Mouse (Mus musculus) right cerebral cortex, adult 18-20 months (tissue): Measurements from ENCODE around the gene App.

ENCODE experiments used
- DNase-seq: peaks from one replicate; pipeline ENCODE4 v3.0.0; 2022; ENCODE audit warnings: mixed read lengths

Gene App

DNA sequence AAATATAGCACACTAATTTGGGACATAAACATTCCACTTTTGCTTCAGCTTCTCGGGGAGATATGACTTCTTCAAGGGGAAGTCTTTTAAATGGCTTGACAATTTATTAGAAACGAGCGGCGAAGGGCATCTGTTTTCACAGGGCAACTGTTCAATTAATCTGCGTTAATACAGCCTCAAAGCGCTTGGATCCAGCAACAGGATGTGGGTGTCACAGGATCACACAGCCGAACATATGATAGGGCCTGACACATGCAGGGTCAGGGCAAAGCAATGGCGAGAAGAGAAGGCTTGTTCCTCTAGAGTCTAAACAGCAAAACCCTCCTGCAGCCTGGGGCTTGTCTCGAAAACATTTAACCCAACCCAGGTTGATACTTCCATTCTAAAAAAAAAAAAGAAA, 22.7 kb downstream of the App start:
- no peak for DNase-seq

DNA sequence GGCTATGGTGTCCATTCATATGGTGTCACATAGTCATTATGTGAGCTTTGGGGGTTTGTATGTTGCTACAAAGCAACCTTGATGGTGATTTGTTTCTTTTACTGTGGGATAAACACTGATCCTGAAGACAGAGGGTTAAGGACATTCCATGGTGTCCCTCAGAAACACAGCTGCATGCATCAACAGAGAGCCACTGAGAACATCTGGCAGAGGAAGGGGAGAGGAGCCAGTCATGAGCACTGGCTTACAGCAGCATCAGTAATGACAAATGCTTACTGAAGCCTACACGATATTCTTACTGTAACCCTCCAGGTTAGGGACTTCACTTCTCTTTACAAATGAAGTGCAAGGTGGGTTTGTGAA, 24.1 kb downstream of the App start:
- no peak for DNase-seq

DNA sequence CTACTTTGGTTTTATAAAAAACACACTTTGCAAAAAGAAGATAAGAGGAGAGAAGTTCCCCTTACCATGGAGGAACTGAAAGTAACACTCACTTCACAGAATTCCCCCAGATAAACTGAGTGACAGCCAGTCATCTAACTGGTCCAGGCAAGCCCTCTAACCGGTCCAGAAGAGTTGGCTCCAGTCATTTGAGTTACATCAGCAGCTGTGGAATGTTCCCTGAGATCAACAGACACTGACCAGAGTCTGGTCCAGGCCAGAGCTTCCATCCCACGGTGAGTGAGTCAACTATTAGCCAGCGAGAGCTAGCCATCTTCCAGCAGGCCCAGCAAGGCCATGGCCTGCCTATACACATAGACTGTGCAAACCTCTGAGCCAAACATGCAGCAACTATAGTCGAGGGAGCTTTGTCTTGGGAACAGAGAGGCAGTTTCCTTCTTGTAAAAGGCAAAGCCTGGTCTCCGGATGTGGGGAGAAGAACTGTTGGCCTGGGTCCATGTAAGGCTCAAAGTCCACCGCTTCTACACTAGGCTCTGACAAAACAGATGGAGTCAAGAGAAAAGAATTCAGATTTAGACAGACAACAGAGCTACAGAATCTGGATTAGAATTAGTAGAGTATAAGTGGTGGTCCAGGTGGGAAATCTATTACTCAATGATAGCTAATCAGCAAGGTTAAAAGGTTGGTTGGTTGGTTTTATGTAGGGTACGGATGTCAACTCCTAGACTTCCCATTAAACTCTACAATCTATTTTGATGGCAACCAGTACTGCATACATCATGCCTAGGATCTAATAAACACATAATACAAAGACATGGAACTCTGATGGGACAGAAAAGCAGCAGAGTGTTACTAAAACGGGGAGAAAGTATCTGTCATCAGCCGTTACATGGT, 24.7 kb downstream of the App start:
- no peak for DNase-seq

DNA sequence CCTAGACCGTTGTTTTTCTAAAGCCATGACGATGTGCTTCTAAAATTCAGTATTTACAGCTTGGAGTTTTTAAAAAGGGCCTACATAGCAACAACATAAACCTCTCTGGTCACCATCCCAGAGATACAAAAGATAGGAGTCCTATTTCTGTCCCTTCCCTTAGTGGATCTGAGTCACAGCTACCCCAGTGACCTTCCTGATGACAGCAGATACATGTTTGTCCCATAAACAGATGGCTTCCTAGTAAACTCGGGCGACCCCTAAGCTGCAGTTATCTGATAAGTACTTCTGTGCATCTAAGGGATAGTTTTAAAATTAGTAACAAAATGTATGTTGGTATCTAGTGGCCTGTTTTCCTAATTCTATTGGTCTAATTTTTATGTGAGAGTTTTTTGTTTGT, 26.1 kb downstream of the App start:
- DNase-seq = no peak

DNA sequence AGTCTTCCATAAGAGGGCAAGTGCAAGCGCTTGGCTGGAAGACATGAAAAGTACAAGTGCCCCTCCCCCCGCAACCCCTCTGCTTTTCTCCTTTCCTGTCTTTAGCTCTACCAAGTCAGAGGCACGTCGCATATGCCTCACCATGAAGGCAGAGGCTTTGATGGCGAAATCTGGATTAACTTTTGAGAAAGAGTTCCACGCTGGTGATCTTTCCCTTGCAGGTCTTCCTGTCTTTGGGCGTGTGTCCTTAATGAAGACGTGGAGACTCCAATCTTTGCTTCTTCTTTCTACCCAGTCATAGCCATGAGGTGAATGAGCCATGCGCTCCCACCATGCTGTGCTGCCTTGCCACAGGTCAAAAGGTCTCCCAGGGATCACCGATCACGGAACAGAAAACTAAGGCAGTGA, 27.8 kb downstream of the App start:
- no peak for DNase-seq

DNA sequence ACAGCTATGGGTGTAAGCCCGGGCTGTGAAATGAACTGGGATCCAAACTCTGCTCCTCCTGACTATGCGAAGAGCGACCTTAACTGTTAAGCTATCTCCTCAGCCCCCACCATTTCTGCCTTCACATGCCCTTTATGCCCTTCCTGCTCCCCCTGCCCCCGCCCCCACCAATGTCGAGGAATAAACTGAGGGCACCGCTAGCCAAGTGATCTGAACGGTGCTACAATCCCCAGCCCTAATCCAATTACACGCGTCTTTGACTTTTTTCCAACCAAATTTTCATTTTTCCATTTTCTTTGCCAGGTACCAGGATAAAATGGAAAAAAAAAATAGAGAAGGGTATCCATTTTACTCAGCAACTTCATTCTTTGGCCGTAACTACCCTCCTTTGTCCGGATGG, 28.2 kb downstream of the App start:
- no peak for DNase-seq

DNA sequence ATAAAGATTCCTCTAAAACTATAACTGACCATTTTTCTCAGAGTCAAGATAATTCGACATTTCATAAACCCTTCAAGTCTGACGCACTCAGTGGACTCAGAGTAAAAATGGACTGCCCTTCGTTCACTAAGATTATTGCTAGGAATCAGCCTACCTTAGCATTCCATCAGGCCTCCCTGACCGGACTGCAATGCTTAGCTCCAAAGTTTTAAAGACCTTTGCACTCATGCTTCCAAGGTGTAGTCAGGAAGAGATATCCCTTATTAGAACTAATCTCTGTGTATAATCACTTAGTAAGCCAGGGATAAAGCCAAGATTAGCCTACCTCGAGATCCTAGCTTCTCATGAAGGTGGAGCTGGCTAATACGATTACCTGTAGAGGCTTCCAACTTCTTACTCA, 29.2 kb downstream of the App start:
- DNase-seq = no peak

DNA sequence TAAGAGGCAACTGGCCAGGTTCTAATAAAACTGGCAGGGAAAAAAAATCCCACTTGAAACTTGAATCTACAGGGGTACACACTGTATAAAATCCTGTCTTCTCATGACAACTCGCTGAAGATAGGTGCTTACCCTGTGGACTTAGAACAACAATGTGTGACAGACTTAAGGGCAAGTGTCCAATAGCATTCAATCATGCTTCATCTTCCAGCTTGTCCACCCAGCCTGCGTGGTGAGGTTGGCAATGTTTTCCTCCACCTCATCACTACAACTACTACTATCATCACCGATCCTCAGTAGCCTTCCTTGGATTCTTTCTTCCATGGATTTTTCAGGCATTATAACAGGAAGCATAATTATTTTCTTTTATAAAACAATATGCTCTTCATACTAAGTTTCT, 29.7 kb downstream of the App start:
- DNase-seq = no peak

DNA sequence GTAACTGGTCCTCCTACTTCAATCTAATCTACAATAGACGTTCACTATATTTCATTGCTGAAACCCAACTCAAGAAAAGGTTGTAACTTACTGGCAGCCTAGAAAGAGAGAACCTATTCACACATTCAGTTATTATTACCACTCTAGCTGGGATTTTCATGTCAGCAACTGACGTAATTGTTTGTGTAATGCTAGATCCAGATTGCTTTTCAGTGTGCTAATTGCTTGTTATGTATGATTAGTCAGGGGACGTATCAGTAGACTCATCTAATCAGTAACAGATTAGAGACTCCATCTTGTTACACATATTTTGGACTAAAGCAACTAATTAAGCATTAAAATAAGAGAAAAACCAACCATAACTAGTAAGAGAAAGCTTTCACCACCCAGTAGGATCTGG, 30.4 kb downstream of the App start:
- no peak for DNase-seq

DNA sequence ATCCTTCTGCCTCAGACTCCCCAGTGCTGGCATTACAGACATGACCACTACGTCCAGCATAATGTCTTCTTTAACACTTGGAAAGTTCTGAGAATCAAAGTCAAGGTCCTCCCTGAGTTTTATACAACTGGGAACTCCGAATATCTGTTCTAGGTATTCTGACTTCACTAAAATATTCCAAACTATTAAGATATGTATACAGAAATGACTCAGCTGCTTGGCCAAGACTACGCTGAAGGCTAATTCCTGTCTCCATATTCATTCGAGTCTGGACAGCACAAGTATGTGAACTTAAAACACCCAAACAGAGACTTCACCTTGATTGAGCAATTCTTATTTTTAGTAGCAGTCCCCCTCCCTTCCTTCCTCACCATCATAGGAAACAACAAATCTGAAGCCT, 32.2 kb downstream of the App start:
- DNase-seq = no peak

DNA sequence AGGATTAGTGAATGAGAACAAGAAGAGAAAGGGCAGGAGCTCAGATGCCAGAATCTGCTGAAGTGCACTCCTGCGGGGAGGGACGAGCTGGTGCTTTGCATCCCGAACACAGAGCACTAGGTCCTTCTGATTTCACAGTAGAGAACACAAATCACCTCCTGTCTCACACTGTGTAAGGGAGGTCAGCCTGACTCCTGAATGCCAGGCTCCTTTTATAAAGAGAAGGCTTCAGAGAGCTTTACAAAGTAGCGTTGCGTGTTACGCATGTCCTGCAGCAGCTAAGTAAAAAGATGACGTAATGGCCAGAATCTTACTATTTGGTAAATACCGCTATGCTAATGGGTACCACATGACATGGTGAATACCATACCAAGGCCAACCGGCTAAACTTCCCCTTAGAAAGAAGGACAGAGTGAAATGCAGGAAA, 34.4 kb downstream of the App start:
- DNase-seq = no peak

DNA sequence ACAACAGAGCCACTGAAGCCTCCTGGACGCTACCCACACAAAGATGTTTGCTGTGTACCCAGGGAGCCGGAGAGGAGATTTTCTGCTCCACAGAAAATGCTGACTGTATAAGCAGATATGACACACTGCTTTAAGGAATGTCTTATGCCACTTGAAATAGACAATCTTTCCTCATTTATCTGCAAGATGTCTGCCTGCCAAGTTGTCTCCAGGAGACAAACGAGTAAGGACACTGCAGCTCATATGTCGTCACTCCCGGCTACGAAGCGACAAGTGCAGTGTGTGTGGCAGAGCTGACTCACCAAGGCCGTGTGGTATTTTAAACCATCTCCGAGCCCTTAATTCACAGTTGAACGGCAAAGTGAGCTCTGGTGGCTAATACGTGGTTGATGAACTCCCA, 36.2 kb downstream of the App start:
- peak; percentile 87 for DNase-seq

DNA sequence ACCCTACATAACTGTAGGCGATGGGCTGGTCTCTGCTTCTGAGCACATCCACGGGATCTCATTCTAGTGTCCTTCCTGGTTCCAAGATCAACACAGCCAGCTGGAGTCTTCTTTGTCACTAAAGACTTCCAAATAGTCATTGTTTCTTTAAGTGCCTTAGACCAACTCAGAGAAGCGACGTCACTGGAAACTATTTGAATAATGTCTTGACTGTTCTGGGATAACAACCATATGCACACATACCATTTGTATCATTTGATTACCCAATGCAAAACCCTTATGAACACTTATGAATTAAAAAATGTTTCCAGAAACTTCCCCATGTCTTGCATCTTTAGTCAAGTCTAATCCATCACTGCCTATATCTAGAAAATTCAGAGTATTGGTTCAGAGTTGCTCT, 37.5 kb downstream of the App start:
- DNase-seq = no peak

DNA sequence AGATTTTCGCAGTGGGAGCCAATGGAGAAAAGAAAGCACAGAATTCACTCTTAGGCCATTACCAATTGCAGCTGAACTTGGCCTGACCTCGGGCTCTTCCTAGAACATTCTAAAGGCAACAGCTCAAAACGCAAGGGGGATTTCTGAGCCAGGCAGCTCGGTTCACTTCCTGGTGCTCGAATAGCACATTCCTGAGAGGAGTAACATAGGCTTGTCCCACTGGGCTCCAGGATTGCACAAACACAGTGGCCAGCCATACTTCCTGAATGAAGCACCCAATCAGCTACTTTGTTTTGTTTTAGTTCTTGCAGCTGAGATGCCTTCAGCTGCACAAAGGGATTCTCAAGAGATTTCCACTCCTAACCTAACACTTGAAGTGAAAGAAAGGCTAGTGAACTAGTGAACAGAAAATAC, 40.1 kb downstream of the App start:
- no peak for DNase-seq

DNA sequence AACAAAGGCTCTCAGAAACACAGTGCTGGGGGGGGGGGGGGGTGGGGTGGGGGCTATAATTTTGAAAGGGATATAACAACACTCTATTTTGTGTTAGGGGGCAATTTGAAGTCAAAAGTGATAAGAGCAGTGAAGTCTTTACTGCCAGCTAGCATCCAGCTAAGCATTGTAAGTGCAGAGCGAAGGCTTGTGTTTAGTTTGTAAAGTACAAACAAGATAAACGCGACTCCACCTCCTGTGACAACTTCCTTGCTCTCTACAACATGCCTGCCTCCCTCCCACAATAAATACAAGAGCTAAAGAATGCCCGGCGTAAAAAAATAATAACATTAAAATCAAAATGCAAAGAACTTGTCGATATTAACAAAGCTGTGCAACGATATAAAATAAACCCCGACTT, 40.5 kb downstream of the App start:
- no peak for DNase-seq

DNA sequence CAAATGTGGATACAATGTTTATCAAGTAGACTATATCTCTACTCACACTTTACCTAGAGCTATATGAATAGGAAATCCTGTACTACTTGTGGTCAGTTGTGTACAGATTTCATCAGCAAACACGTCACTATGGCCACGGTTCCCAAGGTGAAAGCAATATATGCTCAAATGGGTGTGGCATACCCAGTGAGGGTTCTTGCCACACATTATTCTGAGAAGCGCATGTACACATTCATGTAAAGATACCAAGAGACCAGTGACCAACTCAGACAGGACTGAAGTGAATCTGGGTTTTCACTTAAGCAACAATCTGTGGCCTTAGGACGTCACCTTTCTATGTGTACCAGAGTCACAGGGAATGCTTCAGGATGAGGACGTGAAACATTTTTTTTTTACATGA, 41.4 kb downstream of the App start:
- DNase-seq = no peak

DNA sequence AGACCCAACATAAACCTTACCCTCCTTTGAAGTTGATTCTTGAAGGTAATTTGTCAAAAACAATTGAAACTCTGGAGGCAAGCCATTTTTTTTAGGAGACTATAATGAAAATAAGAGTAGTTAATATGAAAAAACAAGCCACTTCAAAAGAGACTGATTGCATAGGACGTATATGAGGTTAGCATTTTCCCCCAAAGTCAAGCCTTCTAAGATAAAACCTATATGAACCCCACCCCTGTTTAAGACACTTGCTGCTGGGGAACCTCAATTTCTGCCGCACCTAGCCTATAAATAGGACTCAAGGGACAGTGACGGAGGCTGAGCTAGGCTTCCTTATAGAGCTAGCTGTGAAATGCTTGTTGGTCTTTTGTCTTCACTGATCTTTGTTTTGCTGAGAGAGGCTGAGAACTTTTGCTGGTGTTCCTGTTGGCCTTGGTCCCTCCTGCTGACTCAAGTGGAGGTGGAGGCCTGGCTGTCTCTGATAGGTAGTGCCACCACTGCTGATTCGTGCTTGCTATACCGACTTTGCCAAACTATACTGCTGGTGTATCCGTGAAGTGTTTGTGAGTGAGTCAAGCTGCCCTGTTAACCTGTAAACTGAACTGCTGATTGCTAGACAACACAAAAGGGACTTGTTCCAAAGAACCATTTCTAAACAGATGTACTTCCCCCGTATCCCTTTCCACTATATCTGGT, 42.6 kb downstream of the App start:
- DNase-seq = no peak

DNA sequence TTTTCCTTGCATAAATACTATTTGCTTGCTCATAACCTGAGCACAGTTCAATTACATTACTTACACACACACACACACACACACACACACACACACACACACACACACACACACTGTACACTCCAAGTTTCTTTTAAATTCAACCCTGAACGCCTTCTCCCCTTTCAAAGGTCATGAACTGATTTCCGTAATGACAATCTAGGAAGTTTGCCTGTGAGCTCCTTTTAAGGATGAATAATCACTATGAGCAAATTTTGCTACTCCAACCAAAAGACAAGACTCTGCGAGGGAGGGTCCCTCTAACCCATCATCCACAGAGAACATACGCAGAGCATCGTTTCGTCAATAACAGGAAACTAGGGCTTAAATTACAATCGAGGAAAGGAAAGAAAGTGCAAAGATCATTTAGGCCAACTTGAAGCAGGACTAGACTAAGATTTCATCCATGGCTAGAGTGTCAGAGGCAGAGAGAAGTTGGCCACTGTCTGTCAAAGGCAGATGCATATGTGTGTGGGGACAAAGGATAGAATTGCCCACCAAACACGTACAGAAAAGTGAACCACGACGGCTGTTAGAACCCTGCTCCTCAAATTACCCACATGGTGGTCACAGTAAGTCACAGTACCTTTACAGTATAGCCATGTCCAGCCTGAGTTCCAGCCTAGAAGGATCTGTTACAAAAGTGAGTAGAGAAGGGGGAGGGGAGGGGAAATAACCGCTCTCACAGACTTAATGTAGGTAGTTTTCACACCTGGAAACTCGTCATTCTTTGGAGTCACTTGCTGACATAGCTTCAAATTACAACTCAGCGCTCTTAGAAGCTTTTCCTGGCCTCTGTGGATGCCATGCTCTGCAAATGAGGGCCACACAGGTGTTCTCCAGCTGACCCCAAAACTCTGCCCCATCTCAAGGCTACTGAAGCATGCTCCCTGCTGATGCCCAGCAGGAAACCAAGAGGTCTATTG, 44.6 kb downstream of the App start:
- no peak for DNase-seq

DNA sequence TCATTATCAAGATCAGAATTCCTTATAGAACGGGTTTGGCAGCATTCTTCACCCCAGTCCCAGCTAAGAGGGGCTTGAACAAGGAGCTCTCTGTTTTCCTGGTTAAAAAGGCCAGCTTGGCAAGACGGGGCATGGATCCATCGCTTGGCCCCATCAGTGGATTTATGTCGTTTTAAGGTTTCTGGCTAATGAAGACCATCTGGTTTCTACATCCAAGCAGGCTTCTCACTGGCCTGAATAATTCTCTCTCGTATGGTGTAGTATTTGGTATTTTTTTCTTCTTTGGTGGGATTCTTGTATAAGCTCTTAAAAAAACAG, 45.3 kb downstream of the App start:
- no peak for DNase-seq

DNA sequence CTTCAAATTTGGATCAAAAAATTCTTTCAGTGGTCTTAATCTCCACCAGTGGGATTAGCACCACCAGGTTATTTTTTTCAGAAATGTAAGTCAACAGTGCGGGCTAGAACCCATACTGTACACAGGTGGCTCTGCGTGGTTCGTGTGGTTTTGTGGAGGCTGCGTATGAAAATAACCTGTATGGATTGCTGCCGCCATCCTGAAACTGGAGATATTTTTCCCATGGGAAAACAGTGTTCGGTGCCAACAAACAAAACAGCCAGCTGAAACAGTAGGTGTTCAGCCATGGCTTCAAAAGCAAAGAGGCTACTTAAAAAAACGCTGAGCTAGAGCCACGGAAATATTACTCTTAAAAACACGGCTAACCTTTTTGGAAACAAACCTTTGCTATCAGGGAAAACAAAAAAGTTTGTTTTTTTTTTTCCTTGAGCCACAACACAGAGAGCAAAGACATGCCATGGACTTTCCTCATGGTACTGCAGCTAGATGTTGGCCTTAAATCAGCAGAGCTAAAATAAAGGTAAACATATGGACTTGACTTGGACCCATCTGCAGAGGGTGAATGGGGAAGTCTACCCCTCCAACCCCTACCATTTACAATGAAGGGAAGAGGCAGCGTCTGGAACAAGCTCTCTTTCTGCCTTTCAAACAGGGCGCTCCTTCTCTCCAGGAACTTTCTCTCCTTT, 45.8 kb downstream of the App start:
- DNase-seq = no peak

DNA sequence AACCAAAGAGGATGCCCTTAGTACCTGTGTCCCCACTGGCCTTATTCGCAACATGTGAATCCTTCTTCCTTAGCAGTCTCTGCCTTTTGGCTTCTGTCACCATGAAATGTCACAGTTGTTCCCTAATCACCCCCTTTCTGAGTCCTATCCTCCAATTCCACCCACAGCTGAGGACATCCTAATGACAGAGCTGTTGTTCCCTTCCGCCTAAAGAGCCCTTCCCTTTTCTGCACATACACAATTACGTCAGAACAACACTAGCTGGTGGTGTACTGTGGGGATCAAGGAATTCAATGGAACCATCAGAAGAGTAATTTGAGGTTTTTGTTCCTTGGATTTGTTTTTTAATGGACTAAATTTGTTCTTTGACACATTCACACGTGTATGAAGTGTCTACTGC, 48.9 kb downstream of the App start:
- no peak for DNase-seq

DNA sequence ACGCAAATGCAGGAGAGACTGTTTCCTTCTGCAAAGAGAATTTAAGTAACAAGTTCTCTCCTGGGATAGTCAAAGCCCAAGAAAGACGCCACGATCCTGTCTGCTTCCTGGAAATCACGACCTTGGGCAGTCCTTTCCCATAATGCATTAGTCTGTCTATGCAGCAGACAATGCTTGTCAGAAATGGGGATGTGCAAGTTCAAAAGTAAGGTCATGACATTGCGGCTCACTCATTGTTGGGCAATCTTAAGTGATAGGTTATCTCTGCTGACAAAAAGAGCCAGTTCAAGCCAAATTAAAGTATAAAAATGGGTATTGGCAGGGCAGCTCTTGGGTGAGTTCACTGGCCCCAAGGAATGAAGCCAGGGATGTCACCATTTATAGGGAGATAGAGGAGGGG, 51.6 kb downstream of the App start:
- no peak for DNase-seq

DNA sequence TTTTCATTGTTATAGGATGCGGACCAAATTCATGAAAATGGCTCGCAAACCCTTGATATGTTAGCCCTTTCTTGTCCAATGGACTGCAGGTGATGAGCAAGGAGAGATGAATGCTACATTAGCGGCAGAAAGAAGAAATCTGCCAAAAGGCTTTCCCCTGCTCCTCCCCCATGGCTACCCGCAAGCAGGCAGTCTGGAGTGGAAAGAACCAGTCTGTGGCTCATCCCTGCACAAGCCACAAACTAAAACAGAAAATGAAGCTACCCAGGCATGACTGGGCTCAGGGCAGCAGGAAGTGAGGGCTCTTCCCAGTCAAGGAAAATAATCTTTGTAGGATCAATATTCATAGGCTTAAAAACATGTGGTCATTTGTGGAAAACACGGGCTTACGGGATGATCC, 54.6 kb downstream of the App start:
- no peak for DNase-seq
